Mouse (Mus musculus): ENCODE results near the gene Nemp1. TPM values are rescaled to one million over a fixed set of nuclear protein-coding genes. Genes with fewer than 3 reads are reported as not detected.

The Nemp1 gene
- total RNA-seq, 1 experiment from 2014 or later = 20.8 TPM

DNA sequence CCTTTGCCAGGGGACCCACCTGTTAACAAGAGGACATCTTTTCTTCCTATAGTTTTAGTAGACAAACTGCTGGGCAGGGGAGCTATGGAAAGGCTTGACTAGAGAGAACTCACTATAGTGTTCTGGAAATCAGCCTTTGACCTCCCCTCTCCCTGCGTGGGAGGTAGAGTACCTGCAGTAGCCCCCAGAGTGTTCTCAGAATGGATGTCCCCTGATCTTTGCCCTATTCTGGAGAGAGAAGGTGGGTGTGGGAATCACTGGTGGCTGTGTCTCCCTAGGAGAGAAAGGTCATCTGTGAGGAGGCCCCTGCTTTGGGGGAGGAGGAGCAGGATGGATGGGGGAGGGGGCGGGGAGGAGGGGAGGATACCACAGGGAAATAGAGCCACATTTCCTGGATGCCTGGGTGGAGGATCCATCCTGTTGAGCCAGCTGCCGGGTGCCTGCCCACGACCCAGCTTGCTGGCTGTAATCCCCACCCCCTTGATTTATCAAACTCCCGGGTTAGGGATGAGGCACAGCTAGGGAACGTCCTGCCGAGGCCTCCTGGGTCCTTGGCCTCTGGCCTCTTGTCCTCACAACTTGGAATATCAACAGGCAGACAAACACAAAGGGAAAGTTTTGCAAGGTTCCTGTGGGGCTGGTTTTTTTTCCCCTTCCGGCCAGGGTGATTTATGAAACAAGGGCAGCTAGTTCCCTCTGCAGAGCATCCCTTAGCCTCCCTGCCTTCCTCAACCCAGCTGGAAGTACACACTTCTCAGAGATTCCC, 82.3 kb downstream of the Nemp1 start:
- ATAC-seq (replicated peaks; ENCODE audit: low read depth, poor library complexity, severe bottlenecking) = no peak

DNA sequence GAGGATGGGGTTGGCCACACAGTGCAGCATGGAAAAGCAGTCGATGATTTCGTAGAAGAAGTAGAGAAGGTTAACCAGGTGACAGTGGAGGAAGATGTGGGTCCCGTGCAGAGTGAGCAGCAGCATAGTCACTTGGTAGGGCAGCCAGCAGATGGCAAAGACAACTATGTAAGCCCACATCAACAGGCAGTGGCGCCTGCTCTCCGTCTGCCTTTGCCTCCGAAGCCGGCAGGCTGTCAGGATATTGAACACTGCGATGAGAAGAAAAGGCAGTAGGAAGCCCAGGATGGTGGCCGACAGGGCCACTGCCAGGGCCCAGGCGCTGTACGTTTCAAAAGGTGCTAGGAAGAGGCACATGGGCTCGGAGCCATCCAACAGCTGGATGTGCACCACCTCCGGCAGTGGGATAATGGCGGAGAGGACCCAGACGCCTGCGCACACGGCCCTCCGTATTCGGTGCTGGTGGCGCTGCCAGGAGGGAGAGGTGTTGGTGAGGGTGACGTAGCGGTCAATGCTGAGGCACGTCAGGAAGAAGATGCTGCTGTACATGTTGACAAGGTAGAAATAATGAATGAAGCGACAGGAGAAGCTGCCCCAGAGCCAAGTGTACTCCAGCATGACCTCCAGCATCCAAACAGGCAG, 83.6 kb downstream of the Nemp1 start:
- ATAC-seq (replicated peaks; ENCODE audit: low read depth, poor library complexity, severe bottlenecking) = no peak

Other genes starting within 250 kb of the Nemp1 start
- gene Stac3, start 165.2 kb upstream of the Nemp1 start, total RNA-seq (2017) = not detected in 2 replicates
- not detected in 2 replicates for gene Ndufa4l2, start 151.9 kb upstream of the Nemp1 start, total RNA-seq (2017)
- 115 and 119 TPM in 2 replicates for gene Shmt2, start 144.5 kb upstream of the Nemp1 start, total RNA-seq (2017)
- not detected in 2 replicates for gene Nxph4, start 132.3 kb upstream of the Nemp1 start, total RNA-seq (2017)
- gene Lrp1, start 45.8 kb upstream of the Nemp1 start, total RNA-seq (2017) = 0.97 and 3.2 TPM in 2 replicates
- 33.1 and 48.3 TPM in 2 replicates for gene Stat6, start 23.9 kb upstream of the Nemp1 start, total RNA-seq (2017)
- 5.7 and 6.8 TPM in 2 replicates for gene Nab2, start 1.7 kb downstream of the Nemp1 start, total RNA-seq (2017)
- gene Myo1a, start 38.3 kb downstream of the Nemp1 start, total RNA-seq (2017) = not detected in 2 replicates
- 0.68 TPM in 1 of 2 replicates, not detected in the other for gene Tac2, start 57.6 kb downstream of the Nemp1 start, total RNA-seq (2017)
- gene Zbtb39, start 72.6 kb downstream of the Nemp1 start, total RNA-seq (2017) = 4.7 and 5.0 TPM in 2 replicates
- gene Gpr182, start 84.8 kb downstream of the Nemp1 start, total RNA-seq (2017) = not detected in 2 replicates
- not detected in 2 replicates for gene Rdh1, start 92.8 kb downstream of the Nemp1 start, total RNA-seq (2017)
- gene Rdh16f1, start 92.9 kb downstream of the Nemp1 start, total RNA-seq (2017) = not detected in 2 replicates
- not detected in 2 replicates for gene Rdh9, start 109.5 kb downstream of the Nemp1 start, total RNA-seq (2017)
- gene Rdh16, start 134.3 kb downstream of the Nemp1 start, total RNA-seq (2017) = not detected in 2 replicates
- not detected in 2 replicates for gene Rdh19, start 183.0 kb downstream of the Nemp1 start, total RNA-seq (2017)
- gene Rdh16f2, start 199.6 kb downstream of the Nemp1 start, total RNA-seq (2017) = not detected in 2 replicates
- gene Rdh7, start 221.9 kb downstream of the Nemp1 start, total RNA-seq (2017) = not detected in 2 replicates
- gene Sdr9c7, start 231.6 kb downstream of the Nemp1 start, total RNA-seq (2017) = not detected in 2 replicates

Data from common myeloid progenitor, adult 5-6 weeks (primary cell).